Mouse (Mus musculus) liver, embryonic 16.5 days (tissue): ENCODE measurements at regions not wholly inside any gene's neighbourhood (a gene's known extent, or its start where the extent isn't known, plus 50 kb on each side); places are given as distances from the start of the nearest gene placed in this dataset.

Experiments
- ATAC-seq: fragments of 200-750 bp; cut with Nextera tagmentation; 2 replicates; pipeline ENCODE4 v1.8.0; 2017; ENCODE audit warnings: low read depth, mild to moderate bottlenecking, moderate number of reproducible peaks, moderate library complexity
- H3K27ac ChIP-seq: fragments of 300-500 bp; sonication (generic); 2 replicates; pipeline ENCODE4 v1.5.1; 2014; ENCODE audit warnings: mild to moderate bottlenecking, low read length
- H3K27me3 ChIP-seq: fragments of 300-500 bp; sonication (generic); 2 replicates; pipeline ENCODE4 v1.6.1; 2014; ENCODE audit warnings: low read depth, low read length, mixed read lengths; ENCODE audit not compliant: control insufficient read depth, insufficient read depth
- H3K36me3 ChIP-seq: fragments of 300-500 bp; sonication (generic); 2 replicates; pipeline ENCODE4 v1.6.1; 2014; ENCODE audit warnings: mild to moderate bottlenecking; ENCODE audit not compliant: control insufficient read depth, insufficient read depth
- H3K4me1 ChIP-seq: fragments of 300-500 bp; sonication (generic); 2 replicates; pipeline ENCODE4 v1.6.1; 2014; ENCODE audit warnings: low read depth, low read length, mixed read lengths; ENCODE audit not compliant: control insufficient read depth
- H3K4me2 ChIP-seq: fragments of 300-500 bp; sonication (generic); 2 replicates; pipeline ENCODE4 v1.6.1; 2014; ENCODE audit warnings: low read depth, low read length, mixed read lengths
- H3K4me3 ChIP-seq: fragments of 300-500 bp; sonication (generic); 2 replicates; pipeline ENCODE4 v1.5.1; 2014; ENCODE audit warnings: low read depth, mild to moderate bottlenecking, low read length
- H3K9ac ChIP-seq: fragments of 300-500 bp; sonication (generic); 2 replicates; pipeline ENCODE4 v1.6.1; 2014; ENCODE audit warnings: low read depth, low read length
- H3K9me3 ChIP-seq: fragments of 300-500 bp; sonication (generic); replicated peaks from 2 replicates; pipeline ENCODE4 v1.6.1; 2016; ENCODE audit warnings: low read length; ENCODE audit not compliant: control insufficient read depth
- WGBS: fragments of 180-500 bp; shearing (Covaris S2); extraction: QIAGEN DNeasy Blood & Tissue Kit; methylation state at CpG from one replicate; pipeline ENCODE4 v1.1.7; 2014; ENCODE audit not compliant: insufficient replicate concordance; 5-methylcytosine and 5-hydroxymethylcytosine counted together

DNA sequence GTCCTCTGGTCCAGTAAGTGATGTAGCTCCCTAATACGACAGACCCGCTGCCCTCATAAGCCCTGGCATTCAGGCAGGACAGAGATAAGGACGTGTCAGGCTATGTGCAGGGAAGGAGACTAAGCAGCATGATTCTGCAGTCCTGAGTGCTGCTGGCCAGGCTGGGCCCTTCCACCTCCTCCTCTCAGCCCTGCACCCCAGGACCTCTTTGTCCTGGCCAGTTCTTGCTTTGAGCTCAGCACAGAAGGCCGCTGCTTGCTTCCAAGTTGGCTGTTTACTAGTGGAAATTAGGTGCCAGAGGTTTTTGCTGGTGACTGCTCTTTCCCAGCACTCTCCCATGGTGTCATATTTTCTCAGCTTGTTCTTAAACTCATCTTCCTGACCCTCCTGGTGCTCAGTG is 249.3 kb upstream of the Tnp1 start:
- Histone ChIP-seq H3K27ac (no peak overlapping the region), H3K4me1 (no peaks in the 10 kb centered on the region), H3K27me3 (no peaks in the 10 kb centered on the region), H3K9me3 (no peaks in the 10 kb centered on the region), H3K4me2 (no peak overlapping the region), H3K9ac (no peak overlapping the region), H3K36me3 (no peaks in the 10 kb centered on the region), H3K4me3 (no peak overlapping the region)
- no peak for ATAC-seq
- WGBS, result 49% methylated on average over 4 of the region's 4 CpGs

DNA sequence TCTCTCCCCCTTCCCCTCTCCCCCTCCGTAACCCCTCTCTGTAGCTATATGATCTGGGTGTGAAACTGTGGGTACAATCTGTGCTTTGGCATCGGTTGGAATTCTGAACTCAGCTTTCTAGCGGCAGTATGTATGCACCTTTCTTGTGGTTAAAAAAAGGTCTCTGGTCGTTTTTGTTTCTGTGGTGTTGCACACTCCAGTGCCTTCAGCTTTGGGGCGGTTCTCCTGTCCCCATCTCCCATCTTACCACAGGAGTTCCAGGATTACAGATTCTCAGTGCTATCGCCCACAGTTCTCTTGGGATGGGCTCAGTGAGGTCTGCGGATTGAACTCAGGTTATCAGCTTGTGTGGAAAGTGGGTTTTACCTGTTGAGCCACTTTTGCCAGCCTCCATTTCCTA is 248.5 kb upstream of the Tnp1 start:
- 54% methylated on average over 7 of the region's 7 CpGs for WGBS
- Histone ChIP-seq H3K36me3 (no peaks in the 10 kb centered on the region), H3K4me2 (no peak overlapping the region), H3K4me1 (no peaks in the 10 kb centered on the region), H3K9me3 (no peaks in the 10 kb centered on the region), H3K27ac (no peak overlapping the region), H3K27me3 (no peaks in the 10 kb centered on the region), H3K9ac (no peak overlapping the region), H3K4me3 (no peak overlapping the region)
- ATAC-seq, result no peak

DNA sequence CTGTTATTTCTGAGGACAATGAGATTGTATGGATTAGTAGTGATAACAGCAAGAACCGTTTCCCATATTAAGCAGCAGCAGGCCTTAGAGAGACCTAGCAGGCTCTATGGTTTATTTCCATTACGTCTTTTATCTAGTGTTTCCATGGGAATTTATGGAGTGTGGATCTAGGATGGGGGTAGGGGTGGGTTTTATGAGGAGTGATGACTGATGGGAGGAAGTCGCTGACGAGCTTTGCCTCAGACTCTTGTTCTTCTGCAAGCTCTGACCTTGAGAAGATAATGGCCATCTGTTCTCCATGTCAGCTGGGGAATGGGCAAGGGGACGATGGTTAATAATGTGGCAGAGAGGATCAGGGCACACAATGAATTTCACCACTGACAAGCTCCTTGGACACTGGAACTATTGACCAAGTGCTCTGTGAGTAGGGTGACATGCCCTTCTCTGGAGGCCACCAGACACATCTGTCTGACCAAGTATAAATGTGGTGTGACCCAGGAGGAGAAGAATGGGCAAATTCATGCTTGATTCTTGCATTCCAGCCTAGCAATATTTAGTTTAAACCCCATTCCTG is 243.9 kb upstream of the Tnp1 start:
- WGBS, result 46% methylated on average over 5 of the region's 5 CpGs

DNA sequence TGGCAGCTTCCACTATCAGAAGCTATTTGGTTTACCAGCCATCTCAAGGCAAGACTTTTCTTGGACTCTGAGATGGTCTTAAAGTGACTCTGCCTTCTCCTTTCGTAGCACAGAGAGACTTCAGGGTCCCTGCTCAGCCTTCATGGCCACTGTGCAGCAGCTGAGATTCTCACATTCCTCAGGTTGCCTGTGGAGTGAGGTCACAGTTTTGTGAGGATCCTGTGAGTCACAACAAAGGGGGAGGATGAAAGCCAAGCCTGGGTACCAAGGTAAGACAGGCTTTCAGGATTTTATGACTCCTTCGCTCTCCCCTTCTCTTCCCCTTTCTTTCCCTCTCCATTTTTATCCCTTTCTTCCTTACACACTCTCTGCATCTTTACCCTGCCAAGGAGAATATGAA is 241.6 kb upstream of the Tnp1 start:
- no peak overlapping the region for H3K4me3 ChIP-seq
- WGBS, result 59% methylated on average over 2 of the region's 2 CpGs
- no peaks in the 10 kb centered on the region for H3K27me3 ChIP-seq
- H3K27ac ChIP-seq, result no peak overlapping the region
- no peak for ATAC-seq
- H3K9ac ChIP-seq, result no peak overlapping the region
- H3K9me3 ChIP-seq, result no peaks in the 10 kb centered on the region
- H3K4me1 ChIP-seq, result no peaks in the 10 kb centered on the region
- H3K36me3 ChIP-seq, result no peaks in the 10 kb centered on the region
- no peak overlapping the region for H3K4me2 ChIP-seq

More for the DNA sequence above, 243.9 kb upstream of the Tnp1 start:
- Histone ChIP-seq H3K4me2 (no peak overlapping the region), H3K4me1 (no peaks in the 10 kb centered on the region), H3K9ac (no peak overlapping the region), H3K27ac (no peak overlapping the region), H3K4me3 (no peak overlapping the region), H3K36me3 (no peaks in the 10 kb centered on the region), H3K27me3 (no peaks in the 10 kb centered on the region), H3K9me3 (no peaks in the 10 kb centered on the region)
- ATAC-seq, result no peak

DNA sequence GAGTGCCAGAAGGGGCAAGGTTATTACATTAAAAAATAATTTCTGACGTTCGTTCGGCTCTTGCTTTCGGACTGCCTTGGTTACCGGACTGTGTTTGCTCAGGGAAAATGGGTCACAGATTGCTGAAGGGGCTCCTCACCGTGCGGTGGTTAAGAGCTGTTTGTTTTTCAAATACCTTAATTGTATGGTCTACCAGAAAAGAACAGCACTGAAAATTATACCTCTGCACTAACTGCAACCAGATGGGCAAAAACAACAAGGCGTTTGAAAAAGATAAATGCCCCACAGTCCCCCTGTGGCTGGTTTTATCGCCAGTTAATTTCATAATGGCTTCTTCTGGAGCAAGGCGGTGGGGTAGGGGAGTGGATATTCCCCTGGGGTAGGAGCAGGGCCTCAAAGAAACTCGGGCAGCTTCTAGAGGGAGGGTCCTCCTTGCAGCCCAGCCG is 236.2 kb upstream of the Tnp1 start:
- no peak overlapping the region for H3K4me2 ChIP-seq
- no peak overlapping the region for H3K4me3 ChIP-seq
- no peak for ATAC-seq
- 67% methylated on average over 12 of the region's 12 CpGs for WGBS
- no peak overlapping the region for H3K9ac ChIP-seq
- H3K27ac ChIP-seq, result no peak overlapping the region
- H3K27me3 ChIP-seq, result no peaks in the 10 kb centered on the region
- no peaks in the 10 kb centered on the region for H3K36me3 ChIP-seq
- no peaks in the 10 kb centered on the region for H3K4me1 ChIP-seq
- no peaks in the 10 kb centered on the region for H3K9me3 ChIP-seq

DNA sequence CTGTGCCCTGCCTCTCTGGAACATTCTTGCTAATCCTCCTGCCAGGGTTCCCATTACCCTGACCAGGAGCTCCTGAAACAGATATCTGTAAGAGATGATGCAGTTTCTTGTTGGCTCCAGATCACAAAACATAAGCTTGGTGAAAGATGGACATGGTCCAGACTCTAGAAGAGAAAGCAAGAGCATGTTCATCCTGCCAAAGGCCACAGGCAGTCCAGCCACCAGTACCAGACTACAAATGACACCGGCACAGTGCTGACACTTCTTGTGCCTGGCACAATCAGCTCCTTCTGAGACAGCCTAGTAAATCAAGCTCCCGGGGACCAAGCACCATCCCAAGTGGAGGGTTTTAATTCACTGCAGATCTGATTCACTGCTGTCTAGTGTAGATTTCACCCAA is 228.3 kb upstream of the Tnp1 start:
- H3K27ac ChIP-seq, result no peak overlapping the region
- H3K4me3 ChIP-seq, result no peak overlapping the region
- no peak for ATAC-seq
- H3K36me3 ChIP-seq, result no peaks in the 10 kb centered on the region
- no peak overlapping the region for H3K9ac ChIP-seq
- H3K4me2 ChIP-seq, result no peak overlapping the region
- 67% methylated on average over 2 of the region's 2 CpGs for WGBS
- no peaks in the 10 kb centered on the region for H3K27me3 ChIP-seq
- H3K9me3 ChIP-seq, result no peaks in the 10 kb centered on the region
- no peaks in the 10 kb centered on the region for H3K4me1 ChIP-seq

DNA sequence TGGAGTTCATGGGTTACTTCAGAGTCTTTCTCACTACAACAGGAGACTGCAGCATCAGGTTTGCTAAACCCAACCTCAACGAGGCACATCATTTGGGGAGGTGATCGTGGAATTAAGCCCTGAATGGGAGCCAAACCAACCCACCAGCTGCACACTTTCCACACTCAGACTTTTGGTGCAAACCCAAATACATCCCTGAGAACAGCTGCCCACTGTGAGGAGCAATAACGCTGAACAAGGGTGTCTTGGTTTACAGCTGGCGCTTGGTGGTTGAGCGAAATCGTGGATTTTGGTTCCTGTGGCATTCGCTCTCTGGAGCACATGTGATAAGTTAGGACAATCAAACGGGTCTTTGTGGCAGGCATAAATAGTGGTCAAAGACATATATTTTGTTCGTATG is 226.6 kb upstream of the Tnp1 start:
- Histone ChIP-seq H3K9me3 (no peaks in the 10 kb centered on the region), H3K4me3 (no peak overlapping the region), H3K36me3 (no peaks in the 10 kb centered on the region), H3K4me2 (no peak overlapping the region), H3K27me3 (no peaks in the 10 kb centered on the region), H3K9ac (no peak overlapping the region), H3K27ac (no peak overlapping the region), H3K4me1 (no peaks in the 10 kb centered on the region)
- no peak for ATAC-seq
- 69% methylated on average over 9 of the region's 9 CpGs for WGBS

DNA sequence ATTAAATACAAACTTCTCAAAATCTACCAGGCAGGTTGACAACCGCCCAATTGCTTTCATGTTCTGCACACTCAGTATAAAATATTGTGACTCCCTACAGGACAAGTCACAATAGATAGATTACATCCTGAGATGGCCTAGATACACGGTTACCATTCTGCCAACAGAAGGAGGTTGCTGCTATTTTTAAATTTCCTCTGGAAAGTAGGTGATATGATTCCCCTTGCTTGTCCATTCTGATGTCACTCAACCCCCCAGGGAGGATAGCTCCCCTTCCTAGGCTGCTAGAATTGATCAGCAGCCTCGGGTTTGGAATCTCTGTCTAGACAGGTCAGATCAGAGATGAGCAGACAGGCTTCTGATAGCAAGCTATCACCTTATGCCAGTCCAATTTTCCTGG is 221.2 kb upstream of the Tnp1 start:
- WGBS, result 35% methylated on average over 3 of the region's 3 CpGs
- no peaks in the 10 kb centered on the region for H3K4me1 ChIP-seq
- no peak overlapping the region for H3K9ac ChIP-seq
- H3K4me3 ChIP-seq, result no peak overlapping the region
- H3K27me3 ChIP-seq, result no peaks in the 10 kb centered on the region
- no peak overlapping the region for H3K27ac ChIP-seq
- H3K9me3 ChIP-seq, result no peaks in the 10 kb centered on the region
- no peak overlapping the region for H3K4me2 ChIP-seq
- no peak for ATAC-seq
- no peaks in the 10 kb centered on the region for H3K36me3 ChIP-seq

DNA sequence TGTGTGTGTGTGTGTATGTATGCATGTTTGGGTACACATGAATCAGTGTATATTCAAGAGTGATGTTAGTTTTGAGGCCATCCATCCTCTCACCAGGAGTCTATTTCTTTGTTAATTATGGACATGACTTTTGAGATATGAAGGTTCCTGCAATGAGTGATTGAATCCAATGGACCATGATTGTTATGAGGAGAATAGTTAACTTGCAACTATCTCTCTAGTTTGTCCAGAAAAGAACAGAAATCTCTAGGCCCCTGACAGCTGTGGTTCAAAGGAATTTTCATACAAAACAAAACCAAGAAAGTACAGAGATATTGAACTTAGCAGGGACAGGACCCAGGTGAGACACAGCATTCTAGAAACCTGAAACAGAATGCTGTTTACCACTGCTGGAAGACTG is 217.9 kb upstream of the Tnp1 start:
- no peak overlapping the region for H3K9ac ChIP-seq
- no peak overlapping the region for H3K4me3 ChIP-seq
- ATAC-seq, result no peak
- no peak overlapping the region for H3K4me2 ChIP-seq
- no peaks in the 10 kb centered on the region for H3K4me1 ChIP-seq
- no peaks in the 10 kb centered on the region for H3K9me3 ChIP-seq
- H3K27ac ChIP-seq, result no peak overlapping the region
- H3K36me3 ChIP-seq, result no peaks in the 10 kb centered on the region
- no peaks in the 10 kb centered on the region for H3K27me3 ChIP-seq
